Mouse (Mus musculus) liver, postnatal 0 days (tissue): ENCODE measurements around the gene Snx3. TPM values are rescaled to one million over a fixed set of nuclear protein-coding genes. Genes with fewer than 3 reads are reported as not detected.

Source experiments
- ATAC-seq: fragments of 200-750 bp; cut with Nextera tagmentation; 2 replicates; pipeline ENCODE4 v1.8.0; 2017; ENCODE audit warnings: mild to moderate bottlenecking, moderate library complexity
- DNase-seq: peaks from one replicate; pipeline ENCODE4 v3.0.0-alpha.2; 2016
- H3K27ac ChIP-seq: fragments of 300-500 bp; sonication (generic); 2 replicates; pipeline ENCODE4 v1.5.1; 2014; ENCODE audit warnings: antibody characterized with exemption, moderate library complexity, mild to moderate bottlenecking, low read depth
- H3K27me3 ChIP-seq: fragments of 300-500 bp; sonication (generic); 2 replicates; pipeline ENCODE4 v1.6.1; 2014; ENCODE audit warnings: low read length, control low read depth, mixed read lengths; ENCODE audit not compliant: insufficient read depth
- H3K36me3 ChIP-seq: fragments of 300-500 bp; sonication (generic); replicated peaks from 2 replicates; pipeline ENCODE4 v1.6.1; 2014; ENCODE audit warnings: mild to moderate bottlenecking, control low read depth, low read length, moderate library complexity, mixed read lengths; ENCODE audit not compliant: insufficient read depth
- H3K4me1 ChIP-seq: fragments of 300-500 bp; sonication (generic); 2 replicates; pipeline ENCODE4 v1.6.1; 2014; ENCODE audit warnings: antibody characterized with exemption, mild to moderate bottlenecking, control low read depth; ENCODE audit not compliant: insufficient read depth
- H3K4me2 ChIP-seq: fragments of 300-500 bp; sonication (generic); 2 replicates; pipeline ENCODE4 v1.6.1; 2014; ENCODE audit warnings: low read depth, mild to moderate bottlenecking, low read length, moderate library complexity, mixed read lengths
- H3K4me3 ChIP-seq: fragments of 300-500 bp; sonication (generic); 2 replicates; pipeline ENCODE4 v1.5.1; 2014; ENCODE audit warnings: low read depth, low read length
- H3K9ac ChIP-seq: fragments of 300-500 bp; sonication (generic); replicated peaks from 2 replicates; pipeline ENCODE4 v1.6.1; 2014; ENCODE audit warnings: mild to moderate bottlenecking, moderate library complexity
- H3K9me3 ChIP-seq: fragments of 300-500 bp; sonication (generic); 2 replicates; pipeline ENCODE4 v1.6.1; 2016; ENCODE audit warnings: mild to moderate bottlenecking, control low read depth, low read length, mixed read lengths
- CTCF ChIP-seq: sonication (generic); IDR thresholded peaks from 2 replicates; pipeline ENCODE4 v1.5.1; 2016; ENCODE audit warnings: antibody characterized with exemption, low read depth
- EP300 ChIP-seq: IDR thresholded peaks from 2 replicates; pipeline ENCODE4 v1.6.1; 2016; ENCODE audit warnings: antibody characterized with exemption, low read depth, mild to moderate bottlenecking
- WGBS: fragments of 180-500 bp; shearing (Covaris S2); extraction: QIAGEN DNeasy Blood & Tissue Kit; methylation state at CpG from one replicate; pipeline ENCODE4 v1.1.7; 2014; ENCODE audit not compliant: insufficient replicate concordance; 5-methylcytosine and 5-hydroxymethylcytosine counted together
- polyA plus RNA-seq: library from polyadenylated mRNA; unstranded; fragments of >200 nt; fragmentation: Nextera tagmentation; extraction: Ambion mirVana; gene quantifications from 2 replicates; pipeline ENCODE4 v1.2.1, GENCODE M21; 2015

Snx3 gene
- polyA plus RNA-seq, 1 experiment from 2014 or later = 176 TPM

DNA sequence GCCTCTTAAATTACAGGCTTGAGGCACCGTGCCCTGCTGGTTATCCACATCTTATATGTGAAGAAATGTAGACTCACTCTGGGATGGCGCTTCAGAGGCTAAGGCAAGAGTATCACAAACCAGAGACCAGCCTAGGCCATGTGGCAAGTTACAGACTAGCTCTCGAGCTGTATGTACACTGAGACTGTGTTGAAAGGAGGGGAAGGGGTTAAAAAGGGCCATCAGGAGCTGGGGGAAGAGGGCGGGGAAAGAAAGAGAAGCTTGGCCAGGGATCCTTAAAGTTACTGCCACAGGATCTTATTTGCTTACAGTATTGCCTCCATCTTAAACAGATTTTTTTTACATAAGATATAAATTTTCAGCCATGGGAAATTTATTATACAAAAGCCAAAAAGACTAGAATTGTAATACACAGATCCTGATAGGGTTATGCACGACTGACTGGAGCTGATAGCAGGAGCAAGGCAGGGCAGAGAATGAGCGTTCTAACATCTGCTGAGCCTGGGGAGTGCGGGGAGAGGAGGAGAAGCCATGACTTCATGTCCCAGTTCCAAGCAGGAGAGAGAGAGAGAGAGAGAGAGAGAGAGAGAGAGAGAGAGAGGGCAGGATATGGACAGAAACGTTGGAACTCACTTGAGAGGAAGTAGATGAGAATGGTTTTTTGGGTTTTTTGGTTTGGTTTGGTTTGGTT, 13.1 kb upstream of the Snx3 start:
- ATAC-seq = no peak
- TF ChIP-seq CTCF = no peak
- no peak for TF ChIP-seq EP300
- H3K4me2 ChIP-seq = no peak overlapping the region
- H3K9me3 ChIP-seq = no peaks in the 10 kb centered on the region
- no peaks in the 10 kb centered on the region for H3K27me3 ChIP-seq
- no peak for DNase-seq
- no peaks in the 10 kb centered on the region for H3K36me3 ChIP-seq
- H3K27ac ChIP-seq = no peak overlapping the region
- 0 out of 2 replicates have a peak, but pooled peaks cover 5% of the 10 kb centered on the region for H3K4me1 ChIP-seq
- H3K9ac ChIP-seq = no peak overlapping the region
- H3K4me3 ChIP-seq = no peak overlapping the region
- 48% methylated on average over 8 of the region's 8 CpGs for WGBS

DNA sequence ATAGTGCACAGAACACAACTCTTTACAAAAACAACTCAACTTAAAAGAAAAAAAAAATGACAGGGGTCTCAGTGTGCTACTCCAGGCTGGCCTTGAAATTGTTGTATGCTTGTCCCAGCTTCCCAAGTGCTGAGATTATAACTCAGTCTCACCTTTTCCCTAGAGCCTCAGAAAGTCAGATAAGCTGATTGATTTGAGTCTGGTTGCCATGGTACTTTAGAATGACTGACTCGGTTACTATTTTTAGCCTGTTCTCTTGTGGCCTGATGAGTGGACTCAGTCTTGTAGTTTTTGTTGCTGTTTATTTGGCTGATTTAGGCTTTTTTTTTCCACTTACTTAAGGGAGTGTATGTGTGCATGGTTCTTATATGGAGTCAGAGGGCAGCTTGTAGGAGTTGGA, 10.7 kb upstream of the Snx3 start:
- H3K9ac ChIP-seq = no peak overlapping the region
- 22% methylated on average over 1 of the region's 1 CpGs for WGBS
- no peaks in the 10 kb centered on the region for H3K36me3 ChIP-seq
- no peaks in the 10 kb centered on the region for H3K9me3 ChIP-seq
- 0 out of 2 replicates have a peak overlapping the region, but pooled peaks have one; percentile 24 for H3K27ac ChIP-seq
- no peak overlapping the region for H3K4me2 ChIP-seq
- H3K27me3 ChIP-seq = no peaks in the 10 kb centered on the region
- ATAC-seq (peak; percentile 77), DNase-seq (no peak)
- 0 out of 2 replicates have a peak, but pooled peaks cover 5% of the 10 kb centered on the region for H3K4me1 ChIP-seq
- TF ChIP-seq CTCF = no peak
- TF ChIP-seq EP300 = no peak
- H3K4me3 ChIP-seq = no peak overlapping the region

DNA sequence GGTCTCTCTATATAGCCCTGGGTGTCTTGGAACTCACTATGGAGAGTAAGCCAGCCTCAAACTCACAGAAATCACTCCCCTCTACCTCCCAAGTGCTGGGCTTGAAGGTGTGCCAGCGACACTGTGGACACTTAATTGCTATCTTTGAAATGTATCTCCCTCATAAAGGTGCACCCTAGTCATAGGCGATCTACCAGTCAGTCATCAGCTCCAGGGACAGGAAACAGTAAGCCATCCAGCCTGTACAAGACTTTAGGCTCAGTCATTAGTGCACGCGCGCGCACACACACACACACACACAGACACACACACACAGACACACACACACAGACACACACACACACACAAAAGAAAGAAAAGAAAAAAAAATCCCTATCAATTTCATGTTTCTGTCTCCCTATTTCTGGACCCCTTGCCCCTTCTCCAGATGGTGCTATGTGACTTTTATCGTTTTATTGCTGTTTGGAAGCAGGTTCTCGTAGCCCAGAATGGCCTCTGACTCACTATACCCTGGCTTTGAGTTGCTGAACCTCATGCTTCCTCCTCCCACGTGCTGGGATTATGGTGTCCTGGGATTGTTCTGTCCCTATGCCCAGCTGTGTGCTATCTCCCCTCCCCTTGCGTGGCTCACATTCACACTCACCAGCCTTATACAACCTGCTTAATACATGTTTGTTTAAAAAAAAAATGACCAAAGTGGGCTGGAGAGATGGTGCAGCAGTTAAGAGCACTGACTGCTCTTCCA, 9.6 kb upstream of the Snx3 start:
- DNase-seq (no peak), ATAC-seq (no peak)
- no peak overlapping the region for H3K4me2 ChIP-seq
- no peaks in the 10 kb centered on the region for H3K36me3 ChIP-seq
- H3K4me1 ChIP-seq = 0 out of 2 replicates have a peak, but pooled peaks cover 5% of the 10 kb centered on the region
- no peak overlapping the region for H3K4me3 ChIP-seq
- no peak overlapping the region for H3K9ac ChIP-seq
- 84% methylated on average over 10 of the region's 10 CpGs for WGBS
- H3K9me3 ChIP-seq = no peaks in the 10 kb centered on the region
- no peaks in the 10 kb centered on the region for H3K27me3 ChIP-seq
- no peak for TF ChIP-seq EP300
- no peak for TF ChIP-seq CTCF
- H3K27ac ChIP-seq = no peak overlapping the region

DNA sequence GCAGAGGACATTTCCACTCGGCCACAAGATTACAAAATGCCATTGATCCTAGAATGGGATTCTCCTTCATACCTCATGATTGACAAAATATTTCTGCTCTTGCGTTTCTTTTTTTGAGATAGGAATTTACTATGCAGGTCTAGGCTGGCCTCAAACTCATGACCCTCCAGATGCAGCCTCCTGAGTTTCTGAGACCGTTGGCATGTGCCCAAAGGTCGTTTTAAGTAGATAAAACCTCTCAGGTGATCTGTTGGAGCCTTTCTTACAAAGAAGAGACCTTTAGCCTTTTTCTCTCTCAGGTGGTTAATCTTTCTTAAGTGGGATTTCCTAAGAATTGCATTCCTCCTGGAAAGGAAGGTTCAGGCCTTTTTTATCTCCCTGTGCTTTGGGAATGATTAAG, 8.8 kb upstream of the Snx3 start:
- 0 out of 2 replicates have a peak, but pooled peaks cover 5% of the 10 kb centered on the region for H3K4me1 ChIP-seq
- TF ChIP-seq CTCF (no peak), EP300 (no peak)
- no peak overlapping the region for H3K4me3 ChIP-seq
- ATAC-seq = no peak
- WGBS = 52% methylated on average over 4 of the region's 4 CpGs
- H3K27ac ChIP-seq = no peak overlapping the region
- no peaks in the 10 kb centered on the region for H3K36me3 ChIP-seq
- no peak overlapping the region for H3K9ac ChIP-seq
- DNase-seq = no peak
- H3K9me3 ChIP-seq = no peaks in the 10 kb centered on the region
- no peak overlapping the region for H3K4me2 ChIP-seq
- no peaks in the 10 kb centered on the region for H3K27me3 ChIP-seq

DNA sequence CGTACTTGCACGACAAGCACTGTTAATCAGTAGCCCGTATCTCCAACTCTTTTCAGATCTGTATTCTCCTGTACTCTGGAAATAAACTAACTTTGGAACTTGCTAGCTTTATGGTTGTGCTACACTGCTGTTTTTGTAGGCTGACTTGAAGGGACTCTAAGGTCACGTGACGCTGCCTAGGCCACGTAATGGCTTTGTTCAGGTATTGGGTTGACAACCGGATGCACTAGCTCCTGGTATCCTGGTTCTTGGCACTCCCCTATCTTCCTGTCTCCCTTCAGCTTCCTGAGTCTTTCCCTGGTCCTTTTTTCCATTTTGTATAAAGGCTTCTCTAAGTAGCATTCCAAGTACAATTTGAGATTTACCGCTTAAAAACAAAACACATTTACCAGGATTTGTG, 1.2 kb upstream of the Snx3 start:
- Histone ChIP-seq H3K4me2 (no peak overlapping the region), H3K4me1 (peaks cover 25% of the 10 kb centered on the region)
- no peak for ATAC-seq

DNA sequence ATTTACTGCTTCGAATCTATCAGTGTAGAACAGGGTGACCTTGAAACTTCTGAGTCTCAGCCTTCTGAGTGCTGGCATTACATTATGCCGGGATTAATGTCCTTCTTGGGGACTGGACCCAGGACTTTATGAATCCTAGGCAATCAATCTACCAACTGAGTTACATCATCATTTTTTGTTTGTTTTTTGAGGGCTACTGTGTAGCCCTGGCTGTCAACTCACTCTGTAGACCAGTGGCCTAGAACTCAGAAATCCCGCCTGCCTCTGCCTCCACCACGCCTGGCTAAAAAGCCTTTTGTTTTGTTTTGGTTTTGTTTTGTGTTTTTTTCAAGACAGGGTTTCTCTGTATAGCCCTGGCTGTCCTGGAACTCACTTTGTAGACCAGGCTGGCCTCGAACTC, 669 bp upstream of the Snx3 start:
- 59% methylated on average over 5 of the region's 5 CpGs for WGBS
- Histone ChIP-seq H3K4me3 (peak overlapping the region; percentile 89), H3K4me2 (peak overlapping the region; percentile 50), H3K9me3 (no peaks in the 10 kb centered on the region), H3K27me3 (no peaks in the 10 kb centered on the region), H3K27ac (peak overlapping the region; percentile 97), H3K9ac (no peak overlapping the region), H3K36me3 (no peaks in the 10 kb centered on the region), H3K4me1 (peaks cover 29% of the 10 kb centered on the region)
- TF ChIP-seq EP300 (no peak), CTCF (no peak)
- DNase-seq (no peak), ATAC-seq (no peak)

More for the DNA sequence above, 1.2 kb upstream of the Snx3 start:
- no peak for TF ChIP-seq EP300
- TF ChIP-seq CTCF = no peak
- Histone ChIP-seq H3K36me3 (no peaks in the 10 kb centered on the region), H3K9me3 (no peaks in the 10 kb centered on the region), H3K27me3 (no peaks in the 10 kb centered on the region), H3K9ac (no peak overlapping the region), H3K27ac (peak overlapping the region; percentile 97), H3K4me3 (no peak overlapping the region)
- WGBS = 85% methylated on average over 8 of the region's 8 CpGs
- DNase-seq = no peak
